In the genomic region with DNA sequence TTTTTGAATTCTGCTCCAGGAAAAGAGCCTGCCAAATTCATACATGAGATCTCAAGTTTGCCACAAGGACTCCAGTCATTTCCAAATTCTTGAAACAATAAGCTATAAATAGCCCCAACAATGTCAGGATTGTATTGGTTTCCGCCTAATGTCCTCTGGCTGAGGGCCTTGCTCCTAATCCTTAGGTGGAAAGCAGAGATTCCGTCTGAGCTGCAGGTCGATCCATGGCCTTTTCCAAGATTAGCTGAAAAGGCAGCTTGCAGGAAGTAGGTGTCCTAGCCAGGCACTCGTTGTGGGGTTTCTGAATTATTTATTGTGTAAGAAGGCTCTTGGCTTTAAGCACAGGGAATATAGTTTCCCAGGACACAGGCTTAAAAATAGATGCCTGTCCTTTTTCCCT, we compare ENCODE assay signal across 14 mouse cellular contexts.
DNase-seq lines count a peak whose midpoint lies in the region; ATAC-seq and TF ChIP-seq lines count a peak whose summit lies in the region.
"Had no signal": no experiment of that assay in that cellular context is flagged by ENCODE, and none has a peak within 500 bp of the region (broad histone marks: within the 10 kb centered on the region; RNA-seq: fewer than 3 reads in every experiment).

No protein-coding gene starts in this region.

- no peak overlapping the region for H3K4me2 ChIP-seq in limb, embryonic 14.5 days (replicated peaks; ENCODE audit: low read depth, low read length, severe bottlenecking)
- no peak overlapping the region for H3K4me2 ChIP-seq in heart, postnatal 0 days (ENCODE audit: low read depth, low read length)
- H3K4me2 ChIP-seq: hindbrain, embryonic 15.5 days; limb, embryonic 15.5 days; lung, embryonic 15.5 days; midbrain, embryonic 12.5 days had no signal

- peak; percentile 2 for DNase-seq in gastrocnemius, adult 18-20 months (ENCODE audit: low spot score)
- DNase-seq in gastrocnemius, postnatal 10 days, result no peak
- DNase-seq in limb, embryonic 14.5 days (ENCODE audit: low spot score), result peak; percentile 15
- DNase-seq in limb, embryonic 10.5 days (ENCODE audit: low spot score), result no peak
- peak; percentile 43 for DNase-seq in heart, postnatal 0 days (ENCODE audit: low spot score)
- peak; percentile 22 for DNase-seq in skeletal muscle tissue, adult 2 months (ENCODE audit: low read depth, low spot score)
- DNase-seq in midbrain, embryonic 10.5 days (ENCODE audit: low spot score), result no peak
- DNase-seq in urinary bladder, postnatal 36 days (ENCODE audit: low spot score in 2 of 2), result no peak
- DNase-seq: cerebellum, adult 18-20 months had no signal

- H3K9ac ChIP-seq in limb, embryonic 14.5 days (ENCODE audit: low read depth, low read length, severe bottlenecking), result no peak overlapping the region
- H3K9ac ChIP-seq in heart, postnatal 0 days (replicated peaks; ENCODE audit: low read depth, low read length), result no peak overlapping the region
- H3K9ac ChIP-seq: hindbrain, embryonic 15.5 days; limb, embryonic 15.5 days; lung, embryonic 15.5 days; midbrain, embryonic 12.5 days had no signal

- H3K27me3 ChIP-seq in limb, embryonic 14.5 days (ENCODE audit: control insufficient read depth, insufficient read depth, low read length), result no peaks in the 10 kb centered on the region
- no peaks in the 10 kb centered on the region for H3K27me3 ChIP-seq in limb, embryonic 10.5 days (ENCODE audit: low read depth, poor library complexity, severe bottlenecking)
- H3K27me3 ChIP-seq in heart, postnatal 0 days (ENCODE audit: control insufficient read depth, insufficient read depth, low read length), result no peaks in the 10 kb centered on the region
- no peaks in the 10 kb centered on the region for H3K27me3 ChIP-seq in midbrain, embryonic 10.5 days (ENCODE audit: low read depth, poor library complexity, severe bottlenecking)
- H3K27me3 ChIP-seq: hindbrain, embryonic 15.5 days; limb, embryonic 15.5 days; lung, embryonic 15.5 days; midbrain, embryonic 12.5 days had no signal

- TF ChIP-seq CTCF in heart, postnatal 0 days (IDR thresholded peaks at IDR 0.05; ENCODE audit: low read depth), result no peak

- no peak overlapping the region for H3K4me3 ChIP-seq in limb, embryonic 14.5 days (replicated peaks; ENCODE audit: low read length)
- no peak overlapping the region for H3K4me3 ChIP-seq in limb, embryonic 10.5 days
- H3K4me3 ChIP-seq in heart, postnatal 0 days (ENCODE audit: low read depth, low read length), result no peak overlapping the region
- no peak overlapping the region for H3K4me3 ChIP-seq in midbrain, embryonic 10.5 days
- H3K4me3 ChIP-seq: hindbrain, embryonic 15.5 days; left cerebral cortex, adult 2 months; limb, embryonic 15.5 days; lung, embryonic 15.5 days; midbrain, embryonic 12.5 days had no signal

- H3K36me3 ChIP-seq in limb, embryonic 14.5 days (ENCODE audit: control insufficient read depth, insufficient read depth, low read length), result no peaks in the 10 kb centered on the region
- no peaks in the 10 kb centered on the region for H3K36me3 ChIP-seq in limb, embryonic 10.5 days
- no peaks in the 10 kb centered on the region for H3K36me3 ChIP-seq in heart, postnatal 0 days (replicated peaks; ENCODE audit: control insufficient read depth, insufficient read depth, low read length)
- no peaks in the 10 kb centered on the region for H3K36me3 ChIP-seq in midbrain, embryonic 10.5 days
- H3K36me3 ChIP-seq: hindbrain, embryonic 15.5 days; limb, embryonic 15.5 days; lung, embryonic 15.5 days; midbrain, embryonic 12.5 days had no signal

- TF ChIP-seq POLR2A in limb, embryonic 14.5 days (IDR thresholded peaks at IDR 0.05; ENCODE audit: borderline replicate concordance, extremely low read depth, insufficient read depth, insufficient read length), result no peak

- no peak for ATAC-seq in limb, embryonic 14.5 days (ENCODE audit: low FRiP score, low read depth)
- ATAC-seq in heart, postnatal 0 days (ENCODE audit: insufficient read depth, low read depth), result peak; percentile 36; the same call in 1 of the 2 replicates

- H3K4me1 ChIP-seq in limb, embryonic 14.5 days (ENCODE audit: control insufficient read depth, insufficient read depth, low read length), result peaks cover 3% of the 10 kb centered on the region; the same call in 1 of the 2 replicates
- peaks cover 12% of the 10 kb centered on the region for H3K4me1 ChIP-seq in limb, embryonic 10.5 days
- H3K4me1 ChIP-seq in heart, postnatal 0 days (ENCODE audit: control insufficient read depth, insufficient read depth), result peaks cover 13% of the 10 kb centered on the region
- H3K4me1 ChIP-seq in midbrain, embryonic 10.5 days, result peaks cover 21% of the 10 kb centered on the region
- H3K4me1 ChIP-seq: limb, embryonic 15.5 days; lung, embryonic 15.5 days had no signal

- no peaks in the 10 kb centered on the region for H3K9me3 ChIP-seq in limb, embryonic 14.5 days (ENCODE audit: control insufficient read depth, low read length)
- no peaks in the 10 kb centered on the region for H3K9me3 ChIP-seq in limb, embryonic 10.5 days (replicated peaks)
- H3K9me3 ChIP-seq in heart, postnatal 0 days (replicated peaks; ENCODE audit: control insufficient read depth, low read length), result no peaks in the 10 kb centered on the region
- no peaks in the 10 kb centered on the region for H3K9me3 ChIP-seq in midbrain, embryonic 10.5 days (replicated peaks)
- H3K9me3 ChIP-seq: hindbrain, embryonic 15.5 days; limb, embryonic 15.5 days; lung, embryonic 15.5 days; midbrain, embryonic 12.5 days had no signal

- H3K27ac ChIP-seq in limb, embryonic 14.5 days (replicated peaks; ENCODE audit: low read depth, low read length), result no peak overlapping the region
- H3K27ac ChIP-seq in limb, embryonic 10.5 days, result no peak overlapping the region
- H3K27ac ChIP-seq in heart, postnatal 0 days (ENCODE audit: low read depth), result peak overlapping the region; percentile 57
- no peak overlapping the region for H3K27ac ChIP-seq in midbrain, embryonic 10.5 days (replicated peaks)
- H3K27ac ChIP-seq: hindbrain, embryonic 15.5 days; left cerebral cortex, adult 2 months; limb, embryonic 15.5 days; lung, embryonic 15.5 days; midbrain, embryonic 12.5 days had no signal

- WGBS in limb, embryonic 14.5 days, result 59% methylated on average over 4 of the region's 4 CpGs
- 78% methylated on average over 4 of the region's 4 CpGs for WGBS in limb, embryonic 10.5 days
- 19% methylated on average over 4 of the region's 4 CpGs for WGBS in heart, postnatal 0 days
- WGBS in midbrain, embryonic 10.5 days, result 77% methylated on average over 4 of the region's 4 CpGs

- no peak for TF ChIP-seq EP300 in heart, postnatal 0 days (IDR thresholded peaks at IDR 0.05; ENCODE audit: low read depth)

Comparison
In these comparisons a context has a peak if more than half of its experiments do, and no peak if none do; other contexts are left out.
1. DNase-seq: peak in gastrocnemius, adult 18-20 months (single experiment), limb, embryonic 14.5 days (single experiment), heart, postnatal 0 days (single experiment) and skeletal muscle tissue, adult 2 months (single experiment); none in gastrocnemius, postnatal 10 days (single experiment), limb, embryonic 10.5 days (single experiment), midbrain, embryonic 10.5 days (single experiment) and urinary bladder, postnatal 36 days (0 of 2).